Mouse (Mus musculus): ENCODE data around the gene Tbc1d32. TPM values are rescaled to one million over a fixed set of nuclear protein-coding genes. Genes with fewer than 3 reads are reported as not detected.
A peak's percentile ranks its signal among the peaks of the same experiment; 100 is the strongest.

Tbc1d32 gene
- polyA plus RNA-seq, 1 experiment from 2014 or later, result 3.3 TPM

DNA sequence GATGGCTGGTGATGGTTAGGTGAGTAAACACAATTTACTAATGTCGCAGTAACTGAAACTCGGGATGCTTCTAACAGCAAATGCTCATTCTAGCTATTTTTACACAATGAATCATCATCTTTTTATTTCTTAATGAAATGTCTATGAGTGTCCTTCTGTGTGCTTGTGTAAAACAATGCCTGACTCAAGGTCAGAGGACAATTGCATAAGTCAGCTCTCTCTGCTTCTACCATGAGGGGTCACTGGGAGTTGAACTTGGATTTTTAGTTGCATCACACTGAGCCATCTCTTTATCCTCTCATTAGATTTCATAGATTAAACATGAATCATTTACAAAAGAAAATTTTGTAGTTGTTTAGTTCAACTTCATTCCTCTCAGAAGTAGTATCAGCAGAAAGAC is 203.9 kb downstream of the Tbc1d32 start:
- Histone ChIP-seq H3K27ac (replicated peaks; ENCODE audit: low read depth, low read length) (no peak overlapping the region), H3K36me3 (ENCODE audit: control insufficient read depth, insufficient read depth, low read length) (no peaks in the 10 kb centered on the region), H3K4me2 (ENCODE audit: low read depth, low read length) (no peak overlapping the region), H3K4me3 (ENCODE audit: low read depth, low read length) (no peak overlapping the region), H3K4me1 (ENCODE audit: control insufficient read depth, insufficient read depth, low read length) (no peaks in the 10 kb centered on the region), H3K9ac (ENCODE audit: low read depth, low read length) (no peak overlapping the region), H3K9me3 (ENCODE audit: control insufficient read depth, low read length) (no peaks in the 10 kb centered on the region), H3K27me3 (replicated peaks; ENCODE audit: control insufficient read depth, insufficient read depth, low read length) (no peaks in the 10 kb centered on the region)
- DNase-seq (ENCODE audit: low spot score) (no peak), ATAC-seq (ENCODE audit: low read depth) (no peak)
- 90% methylated on average over 2 of the region's 2 CpGs for WGBS

DNA sequence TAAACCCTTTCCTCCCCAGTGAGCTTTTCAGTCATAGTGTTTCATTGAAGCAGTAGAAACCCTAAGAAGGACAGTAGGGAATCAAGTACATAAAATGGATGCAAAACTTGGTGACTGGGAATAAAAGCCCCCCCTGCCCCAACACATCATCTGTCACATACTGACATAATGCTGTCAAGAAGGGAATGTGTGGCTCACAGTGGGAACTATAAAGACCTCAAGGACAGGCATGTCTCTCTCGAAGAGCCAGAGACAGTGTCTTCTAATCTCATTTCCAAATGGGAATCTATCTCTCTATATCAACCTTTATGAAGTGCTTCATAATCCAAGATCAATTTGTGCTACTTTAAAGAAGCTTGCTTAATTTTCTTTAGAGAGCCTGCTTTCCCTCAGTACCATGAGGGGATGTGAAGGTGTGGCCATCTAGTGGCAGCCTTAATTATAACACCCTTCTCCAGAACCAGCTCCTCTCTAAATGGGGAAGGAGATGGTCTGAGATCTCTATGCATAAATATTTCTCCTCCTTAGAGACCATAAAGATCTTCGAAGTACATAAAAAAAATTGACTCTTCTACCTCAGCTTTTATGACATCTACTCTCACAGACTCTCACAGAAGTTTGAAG is 248.5 kb downstream of the Tbc1d32 start:
- WGBS, result 43% methylated on average over 2 of the region's 2 CpGs
- DNase-seq (ENCODE audit: low spot score) (peak; percentile 61), ATAC-seq (ENCODE audit: low read depth) (0 out of 2 replicates have a peak, but pooled peaks have one; percentile 55)
- Histone ChIP-seq H3K4me2 (ENCODE audit: low read depth, low read length) (no peak overlapping the region), H3K9me3 (ENCODE audit: control insufficient read depth, low read length) (no peaks in the 10 kb centered on the region), H3K36me3 (ENCODE audit: control insufficient read depth, insufficient read depth, low read length) (no peaks in the 10 kb centered on the region), H3K27me3 (replicated peaks; ENCODE audit: control insufficient read depth, insufficient read depth, low read length) (no peaks in the 10 kb centered on the region), H3K4me1 (ENCODE audit: control insufficient read depth, insufficient read depth, low read length) (no peaks in the 10 kb centered on the region), H3K4me3 (ENCODE audit: low read depth, low read length) (no peak overlapping the region), H3K27ac (replicated peaks; ENCODE audit: low read depth, low read length) (no peak overlapping the region), H3K9ac (ENCODE audit: low read depth, low read length) (no peak overlapping the region)

DNA sequence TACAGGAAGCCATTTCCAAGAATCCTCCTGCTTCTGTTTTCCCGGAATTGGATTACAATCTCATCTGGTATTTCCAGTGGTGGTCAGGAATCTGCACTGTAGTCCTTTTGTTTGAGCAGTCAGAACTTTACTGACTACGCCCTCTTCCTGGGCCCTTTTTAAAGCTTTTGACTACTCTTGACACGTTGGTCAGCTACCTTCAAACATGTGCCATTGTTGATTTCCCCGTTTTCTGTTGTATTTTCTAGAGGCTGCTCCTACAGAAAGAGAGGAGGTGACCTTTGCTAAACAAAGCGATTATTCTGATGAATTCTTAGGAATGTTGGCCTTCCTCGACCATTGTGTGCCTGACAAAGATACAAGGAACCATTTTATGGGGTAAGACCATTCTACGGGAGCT is 250.5 kb downstream of the Tbc1d32 start:
- Histone ChIP-seq H3K4me1 (ENCODE audit: control insufficient read depth, insufficient read depth, low read length) (no peaks in the 10 kb centered on the region), H3K4me2 (ENCODE audit: low read depth, low read length) (no peak overlapping the region), H3K9me3 (ENCODE audit: control insufficient read depth, low read length) (no peaks in the 10 kb centered on the region), H3K27ac (replicated peaks; ENCODE audit: low read depth, low read length) (no peak overlapping the region), H3K27me3 (replicated peaks; ENCODE audit: control insufficient read depth, insufficient read depth, low read length) (no peaks in the 10 kb centered on the region), H3K36me3 (ENCODE audit: control insufficient read depth, insufficient read depth, low read length) (no peaks in the 10 kb centered on the region), H3K4me3 (ENCODE audit: low read depth, low read length) (no peak overlapping the region), H3K9ac (ENCODE audit: low read depth, low read length) (no peak overlapping the region)
- ATAC-seq (ENCODE audit: low read depth), result no peak
- 81% methylated on average over 7 of the region's 7 CpGs for WGBS
- no peak for DNase-seq (ENCODE audit: low spot score)

Other genes with a start within 250 kb of the Tbc1d32 start
- 6.1 and 7.7 TPM in 2 replicates for gene Msl3l2, start 121.8 kb downstream of the Tbc1d32 start, polyA plus RNA-seq (2014; fragmentation: Nextera tagmentation; extraction: Ambion mirVana)
- 289 and 351 TPM in 2 replicates for gene Gja1, start 148.6 kb upstream of the Tbc1d32 start, polyA plus RNA-seq (2014; fragmentation: Nextera tagmentation; extraction: Ambion mirVana)

Measured in embryonic facial prominence, embryonic 14.5 days (tissue).